Mouse (Mus musculus) erythroblast, embryonic 14.5 days (primary cell): ENCODE measurements at regions not wholly inside any gene's neighbourhood (a gene's known extent, or its start where the extent isn't known, plus 50 kb on each side); places are given as distances from the start of the nearest gene placed in this dataset.

ENCODE experiments used
- GATA1 ChIP-seq: IDR thresholded peaks from 2 replicates; pipeline ENCODE4 v1.6.1; 2012; ENCODE audit warnings: low read length, inconsistent platforms, mixed read lengths
- TAL1 ChIP-seq: IDR thresholded peaks from 3 replicates; pipeline ENCODE4 v1.6.1; 2012; ENCODE audit warnings: low read length, inconsistent platforms, mixed read lengths

DNA sequence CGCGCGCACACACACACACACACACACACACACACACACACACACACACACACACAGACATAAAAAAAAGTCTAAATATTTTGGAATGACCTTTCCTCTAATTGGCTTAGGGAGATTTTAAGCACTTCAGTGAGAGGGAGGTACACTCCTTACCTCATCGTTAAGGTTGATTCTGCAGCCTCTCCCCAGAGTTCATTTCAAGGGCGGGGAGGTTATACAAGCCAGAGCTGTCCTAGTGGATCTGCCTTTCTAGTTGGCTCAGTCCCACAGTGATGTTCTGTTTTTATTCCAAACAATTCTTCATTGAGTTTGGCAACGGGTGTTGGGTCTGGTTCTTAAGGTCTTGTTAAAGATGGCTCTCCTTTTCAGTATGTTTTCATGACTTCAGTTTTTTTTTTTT is 64.8 kb upstream of the Eif4g2 start:
- no peak for TF ChIP-seq GATA1
- TF ChIP-seq TAL1 = no peak
